Mouse (Mus musculus) testis, adult 2 months (tissue): Measurements from ENCODE around the gene Dtx2.

Experiments used
- CTCF ChIP-seq: fragments of 200-500 bp; IDR thresholded peaks from 2 replicates; pipeline ENCODE4 v1.5.1; 2012; ENCODE audit warnings: low read depth, mild to moderate bottlenecking, inconsistent platforms, low read length, moderate library complexity; ENCODE audit not compliant: control insufficient read depth, insufficient read depth, insufficient replicate concordance
- POLR2A ChIP-seq: fragments of 200-500 bp; IDR thresholded peaks from 2 replicates; pipeline ENCODE4 v1.6.1; 2012; ENCODE audit warnings: low read depth, mild to moderate bottlenecking, inconsistent platforms, low read length, moderate library complexity; ENCODE audit not compliant: control insufficient read depth

GRCm38 (mm10) chr5:135965501-135965930, 29.1 kb upstream of the Dtx2 start:
- TF ChIP-seq POLR2A: no peak
- TF ChIP-seq CTCF: no peak
